Mouse (Mus musculus) adrenal gland, adult 18-20 months (tissue): ENCODE results near the gene Lrrc8d. TPM values are rescaled to one million over a fixed set of nuclear protein-coding genes. Genes with fewer than 3 reads are reported as not detected.

Experiments used
- DNase-seq, 2 experiments: peaks; one replicate each; pipeline ENCODE4 v3.0.0; 2021 to 2022; ENCODE audit warnings: low spot score in 2 of 2
- total RNA-seq, 2 experiments: library from RNA; stranded (reverse); gene quantifications; 1 replicate in 1 of 2; 2 replicates in 1 of 2; pipeline ENCODE4 v1.2.3; 2021

Lrrc8d gene
- total RNA-seq, 2 experiments from 2014 or later: 81.3 to 105 TPM

GRCm38 (mm10) chr5:105715095-105715494 is 15.3 kb downstream of the Lrrc8d start:
- no peak for DNase-seq

- no peak for DNase-seq
Observed at GRCm38 (mm10) chr5:105715531-105716124, 15.9 kb downstream of the Lrrc8d start.

- no peak for DNase-seq
Observed at GRCm38 (mm10) chr5:105717294-105717693, 17.5 kb downstream of the Lrrc8d start.

- no peak for DNase-seq
Observed at GRCm38 (mm10) chr5:105718138-105718670, 18.4 kb downstream of the Lrrc8d start.

- no peak for DNase-seq
Observed at GRCm38 (mm10) chr5:105721267-105721666, 21.5 kb downstream of the Lrrc8d start.

GRCm38 (mm10) chr5:105722807-105723206 is 23.0 kb downstream of the Lrrc8d start:
- DNase-seq: no peak

GRCm38 (mm10) chr5:105730193-105730831 is 30.5 kb downstream of the Lrrc8d start:
- no peak for DNase-seq

GRCm38 (mm10) chr5:105731173-105731626 is 31.4 kb downstream of the Lrrc8d start:
- DNase-seq: no peak

GRCm38 (mm10) chr5:105731627-105732432 is 32.1 kb downstream of the Lrrc8d start:
- peak; percentile 63 to 71 for DNase-seq

- no peak for DNase-seq
Observed at GRCm38 (mm10) chr5:105732433-105732891, 32.7 kb downstream of the Lrrc8d start.

- DNase-seq: no peak
Observed at GRCm38 (mm10) chr5:105733226-105733625, 33.5 kb downstream of the Lrrc8d start.

GRCm38 (mm10) chr5:105736365-105736764 is 36.6 kb downstream of the Lrrc8d start:
- no peak for DNase-seq

GRCm38 (mm10) chr5:105737145-105737544 is 37.4 kb downstream of the Lrrc8d start:
- no peak for DNase-seq

- DNase-seq: no peak
Observed at GRCm38 (mm10) chr5:105740437-105740836, 40.7 kb downstream of the Lrrc8d start.

- no peak for DNase-seq
Observed at GRCm38 (mm10) chr5:105742641-105743040, 42.9 kb downstream of the Lrrc8d start.

GRCm38 (mm10) chr5:105745324-105745723 is 45.6 kb downstream of the Lrrc8d start:
- DNase-seq: no peak

GRCm38 (mm10) chr5:105745927-105746454 is 46.2 kb downstream of the Lrrc8d start:
- DNase-seq: no peak

GRCm38 (mm10) chr5:105754803-105755202 is 55.0 kb downstream of the Lrrc8d start:
- DNase-seq: no peak

GRCm38 (mm10) chr5:105755491-105755890 is 55.7 kb downstream of the Lrrc8d start:
- DNase-seq: no peak

GRCm38 (mm10) chr5:105757978-105758377 is 58.2 kb downstream of the Lrrc8d start:
- DNase-seq: no peak

- no peak for DNase-seq
Observed at GRCm38 (mm10) chr5:105758866-105759265, 59.1 kb downstream of the Lrrc8d start.
